Mouse (Mus musculus): Measurements from ENCODE around the gene Arl8b. TPM values are rescaled to one million over a fixed set of nuclear protein-coding genes. Genes with fewer than 3 reads are reported as not detected.
"Not testable (repeated sequence)": the region's sequence is repeated elsewhere in the genome, so short reads cannot be mapped to it uniquely, and the experiment has no call there.

Arl8b gene
- total RNA-seq, 2 experiments from 2014 or later, result 214 to 233 TPM

- no peak for DNase-seq (ENCODE audit: low spot score in 2 of 2)
Measured at GRCm38 (mm10) chr6:108833963-108834697, 51.2 kb downstream of the Arl8b start.

- DNase-seq (ENCODE audit: low spot score in 2 of 2), result no peak
Measured at GRCm38 (mm10) chr6:108835765-108836691, 53.1 kb downstream of the Arl8b start.

GRCm38 (mm10) chr6:108837081-108837480, 54.2 kb downstream of the Arl8b start:
- no peak for DNase-seq (ENCODE audit: low spot score in 2 of 2)

GRCm38 (mm10) chr6:108837958-108838357, 55.1 kb downstream of the Arl8b start:
- DNase-seq (ENCODE audit: low spot score in 2 of 2), result no peak

DNA sequence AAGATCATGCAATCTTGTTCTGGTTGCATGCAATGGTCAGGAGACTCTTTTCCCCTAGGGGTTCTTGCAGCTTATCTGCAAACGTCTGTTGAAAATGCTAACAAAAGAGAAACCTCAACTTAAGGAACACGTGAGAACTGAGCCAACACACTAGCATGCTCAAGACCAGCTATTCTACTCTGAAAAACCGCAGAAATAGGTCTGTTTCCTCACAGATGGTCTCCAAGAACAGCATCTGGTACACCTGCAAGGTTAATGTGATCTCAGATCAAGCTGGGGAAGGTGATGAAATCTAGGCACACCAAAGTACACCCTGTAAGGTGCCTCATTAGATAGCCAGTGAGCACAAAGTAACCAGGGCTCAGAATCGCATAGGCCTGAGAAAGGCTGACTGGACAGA, 56.5 kb downstream of the Arl8b start:
- no peak for DNase-seq (ENCODE audit: low spot score in 2 of 2)

DNA sequence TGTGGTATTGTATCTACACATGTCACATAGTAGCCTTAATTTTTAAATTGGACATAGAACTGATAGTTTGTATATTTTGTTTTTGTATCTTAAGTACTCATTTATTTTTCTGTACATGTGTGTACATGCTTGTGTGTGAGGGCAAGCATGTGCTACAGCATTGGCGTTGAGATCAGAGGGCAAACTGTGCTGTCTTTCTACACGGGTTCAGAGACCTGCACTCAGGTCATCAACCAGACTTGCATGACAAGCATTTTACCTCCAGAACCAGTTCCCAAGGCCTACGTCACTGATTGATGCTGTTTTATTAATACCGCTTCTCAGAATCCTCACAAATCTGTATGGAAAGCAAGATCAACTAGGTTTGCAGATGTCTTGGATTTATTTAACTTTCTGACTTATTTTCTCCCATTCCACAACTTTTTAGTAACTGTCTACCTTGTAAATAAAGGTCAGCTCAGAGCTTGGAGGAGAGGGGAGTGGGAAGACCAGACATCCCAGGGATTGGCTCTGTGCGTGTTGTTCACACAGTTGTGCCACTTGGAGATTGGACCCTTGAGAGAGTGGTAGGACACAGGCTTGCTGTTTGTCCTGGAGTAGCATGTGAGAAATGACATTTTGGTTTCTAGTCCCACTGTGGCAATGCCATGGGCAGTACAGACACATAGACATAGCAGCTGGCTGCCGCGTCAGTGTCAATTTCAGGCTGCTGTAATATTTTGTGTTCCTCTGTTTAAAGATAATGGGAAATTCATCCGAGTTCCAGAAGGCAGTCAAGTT, 58.2 kb downstream of the Arl8b start:
- no peak for DNase-seq (ENCODE audit: low spot score in 2 of 2)

DNA sequence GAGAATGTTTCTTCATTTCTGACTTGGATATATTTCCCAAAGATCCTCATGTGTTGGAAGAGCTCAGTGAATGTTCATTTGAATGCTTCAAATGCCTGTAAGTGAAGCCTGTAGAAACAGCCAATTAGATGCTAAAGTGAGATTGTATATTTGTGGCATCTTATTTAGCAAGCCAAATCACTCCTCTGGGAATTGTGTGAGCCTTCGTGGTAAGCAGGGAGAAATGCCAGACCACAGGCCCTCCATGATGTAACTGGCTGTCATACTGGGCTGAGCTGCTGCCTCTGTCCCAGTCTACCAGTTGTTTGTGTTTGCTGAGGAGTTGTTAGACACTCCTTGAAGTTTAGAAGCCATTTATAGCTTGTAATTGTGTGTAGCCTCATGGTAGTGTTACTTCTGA, 60.8 kb downstream of the Arl8b start:
- DNase-seq (ENCODE audit: low spot score in 2 of 2), result no peak

- DNase-seq (ENCODE audit: low spot score in 2 of 2), result no peak
Measured at GRCm38 (mm10) chr6:108844093-108844492, 61.2 kb downstream of the Arl8b start.

- no peak for DNase-seq (ENCODE audit: low spot score in 2 of 2)
Measured at GRCm38 (mm10) chr6:108844771-108845170, 61.9 kb downstream of the Arl8b start.

GRCm38 (mm10) chr6:108852088-108852670, 69.3 kb downstream of the Arl8b start:
- no peak for DNase-seq (ENCODE audit: low spot score in 2 of 2)

GRCm38 (mm10) chr6:108852986-108853385, 70.1 kb downstream of the Arl8b start:
- no peak for DNase-seq (ENCODE audit: low spot score in 2 of 2)

- DNase-seq (ENCODE audit: low spot score in 2 of 2), result no peak
Measured at GRCm38 (mm10) chr6:108858583-108858982, 75.7 kb downstream of the Arl8b start.

DNA sequence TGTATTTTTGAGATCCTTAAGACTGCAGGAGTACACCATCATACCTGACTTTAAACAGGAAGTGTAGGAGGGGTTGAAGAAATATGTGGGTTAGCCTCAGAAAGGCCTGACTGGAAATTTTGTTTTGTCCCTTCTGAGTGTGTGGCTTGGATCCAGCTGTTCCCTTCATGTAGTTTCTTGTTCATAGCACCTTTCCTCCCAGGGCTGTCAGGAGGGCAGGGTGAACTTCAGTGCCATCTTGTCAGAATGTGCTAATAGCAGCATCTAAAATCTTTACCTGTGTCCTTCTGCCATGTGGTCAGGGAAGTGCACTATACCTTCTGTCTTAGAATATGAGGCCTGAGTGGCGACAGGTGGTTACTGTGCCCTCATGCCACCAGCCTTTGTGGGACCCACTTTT, 78.3 kb downstream of the Arl8b start:
- no peak for DNase-seq (ENCODE audit: low spot score in 2 of 2)

DNA sequence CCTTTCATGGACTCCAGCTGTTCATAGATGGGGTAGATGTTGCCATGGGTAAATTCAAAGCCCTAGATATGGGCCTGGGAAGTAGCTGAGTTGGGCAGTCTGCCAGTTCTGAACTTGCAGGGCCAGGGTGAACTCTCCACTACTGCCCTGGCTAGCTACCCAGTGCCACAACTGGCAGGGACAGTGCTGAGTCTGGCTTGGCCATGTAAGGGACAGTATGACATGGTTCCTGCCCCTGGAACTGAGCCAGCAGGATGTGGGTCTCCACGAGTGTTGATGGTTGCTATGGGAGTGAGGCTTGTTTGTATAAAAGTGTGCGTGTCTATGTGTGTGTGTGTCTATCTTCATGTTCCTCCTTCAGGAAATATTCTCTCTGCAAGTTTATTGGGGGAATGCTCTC, 79.6 kb downstream of the Arl8b start:
- no peak for DNase-seq (ENCODE audit: low spot score in 2 of 2)

DNA sequence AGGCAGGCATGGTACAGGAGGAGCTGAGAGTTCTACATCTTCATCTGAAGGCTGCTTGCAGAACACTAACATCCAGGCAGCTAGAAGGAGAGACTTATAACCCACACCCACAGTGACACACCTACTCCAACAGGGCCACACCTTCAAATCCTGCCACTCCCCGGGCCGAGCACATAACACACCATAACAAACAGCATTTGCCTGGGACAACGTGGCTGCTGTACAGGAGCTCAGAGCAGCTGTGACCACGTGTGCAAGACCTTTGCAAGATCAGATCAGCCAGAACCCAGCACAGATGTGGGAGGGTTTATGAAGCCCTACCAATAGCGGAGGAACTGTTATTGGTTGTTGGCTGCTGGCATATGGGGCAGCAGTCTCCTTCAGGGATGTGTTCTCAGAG, 83.4 kb downstream of the Arl8b start:
- no peak for DNase-seq (ENCODE audit: low spot score in 2 of 2)

- not testable (repeated sequence) for DNase-seq (ENCODE audit: low spot score in 2 of 2)
Measured at GRCm38 (mm10) chr6:108869031-108869430, 86.1 kb downstream of the Arl8b start.

- no peak for DNase-seq (ENCODE audit: low spot score in 2 of 2)
Measured at GRCm38 (mm10) chr6:108870421-108870820, 87.5 kb downstream of the Arl8b start.

DNA sequence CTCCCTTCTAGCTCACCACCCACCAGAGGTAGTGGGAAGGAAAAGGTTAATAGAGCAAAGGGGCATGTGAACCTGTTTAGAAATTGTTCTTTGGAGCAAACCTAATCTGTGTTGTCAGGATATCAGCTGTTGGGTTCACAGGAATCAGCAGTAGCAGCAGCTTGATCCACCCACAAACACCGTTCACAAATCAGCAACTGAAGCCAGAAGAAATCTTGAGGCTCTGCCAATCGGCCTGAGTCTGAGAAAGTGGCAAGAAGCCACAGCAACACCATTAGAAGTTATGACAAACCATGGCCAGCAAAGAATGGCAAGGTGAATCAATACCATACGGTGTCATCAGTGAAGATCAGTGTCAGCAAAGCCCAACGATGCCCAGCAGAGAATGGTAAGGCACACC, 88.4 kb downstream of the Arl8b start:
- no peak for DNase-seq (ENCODE audit: low spot score in 2 of 2)
